Mouse (Mus musculus) kidney, adult 11 months (tissue): Measurements from ENCODE around the gene Dmrtc2.
"Not testable (repeated sequence)": the region's sequence is repeated elsewhere in the genome, so short reads cannot be mapped to it uniquely, and the experiment has no call there.

Experiments
- DNase-seq: peaks from one replicate; pipeline ENCODE4 v3.0.0; 2022

Dmrtc2 gene

GRCm38 (mm10) chr7:24877588-24877987, 7.7 kb downstream of the Dmrtc2 start:
- DNase-seq, result no peak

GRCm38 (mm10) chr7:24879620-24880019, 9.8 kb downstream of the Dmrtc2 start:
- no peak for DNase-seq

- DNase-seq, result no peak
Observed at GRCm38 (mm10) chr7:24882416-24883199, 12.8 kb downstream of the Dmrtc2 start.

- peak; percentile 100 for DNase-seq
Observed at GRCm38 (mm10) chr7:24883896-24884692, 14.2 kb downstream of the Dmrtc2 start, which contains the start of gene Rps19. Gene Rps19 (plus strand): TSS chr7:24884371.

GRCm38 (mm10) chr7:24884693-24885291, 14.9 kb downstream of the Dmrtc2 start:
- DNase-seq, result peak; percentile 49

GRCm38 (mm10) chr7:24885468-24886307, 15.8 kb downstream of the Dmrtc2 start:
- peak; percentile 28 for DNase-seq

GRCm38 (mm10) chr7:24886308-24886633, 16.4 kb downstream of the Dmrtc2 start:
- DNase-seq, result peak; percentile 52

- DNase-seq, result no peak
Observed at GRCm38 (mm10) chr7:24887096-24887495, 17.2 kb downstream of the Dmrtc2 start.

GRCm38 (mm10) chr7:24889431-24890220, 19.8 kb downstream of the Dmrtc2 start:
- DNase-seq, result peak; percentile 88

- peak; percentile 63 for DNase-seq
Observed at GRCm38 (mm10) chr7:24890281-24891216, 20.7 kb downstream of the Dmrtc2 start.

- DNase-seq, result no peak
Observed at GRCm38 (mm10) chr7:24891241-24892124, 21.6 kb downstream of the Dmrtc2 start.

- DNase-seq, result no peak
Observed at GRCm38 (mm10) chr7:24892125-24892583, 22.3 kb downstream of the Dmrtc2 start.

GRCm38 (mm10) chr7:24895749-24896148, 25.9 kb downstream of the Dmrtc2 start:
- DNase-seq, result not testable (repeated sequence)

GRCm38 (mm10) chr7:24896269-24896668, 26.4 kb downstream of the Dmrtc2 start:
- DNase-seq, result no peak

GRCm38 (mm10) chr7:24897224-24897623, 27.4 kb downstream of the Dmrtc2 start, which contains the start of gene Cd79a:
Gene Cd79a (plus strand): TSS chr7:24897381.
- no peak for DNase-seq

GRCm38 (mm10) chr7:24897959-24898358, 28.1 kb downstream of the Dmrtc2 start:
- DNase-seq, result no peak

- DNase-seq, result no peak
Observed at GRCm38 (mm10) chr7:24901114-24901513, 31.3 kb downstream of the Dmrtc2 start.

- DNase-seq, result no peak
Observed at GRCm38 (mm10) chr7:24901842-24902241, 32.0 kb downstream of the Dmrtc2 start.

- no peak for DNase-seq
Observed at GRCm38 (mm10) chr7:24902264-24902629, 32.4 kb downstream of the Dmrtc2 start.
